Mouse (Mus musculus) neural tube, embryonic 11.5 days (tissue): ENCODE measurements around the gene Fam25c. TPM values are rescaled to one million over a fixed set of nuclear protein-coding genes. Genes with fewer than 3 reads are reported as not detected.
A peak's percentile ranks its signal among the peaks of the same experiment; 100 is the strongest.

ENCODE experiments used
- ATAC-seq: fragments of 200-750 bp; cut with Nextera tagmentation; 2 replicates; pipeline ENCODE4 v1.8.0; 2017; ENCODE audit warnings: moderate number of reproducible peaks, mild to moderate bottlenecking, moderate TSS enrichment, moderate library complexity; ENCODE audit not compliant: insufficient read depth, low FRiP score, low TSS enrichment
- DNase-seq: peaks from one replicate; pipeline ENCODE4 v3.0.0-alpha.2; 2015; ENCODE audit warnings: low spot score
- H3K27ac ChIP-seq: fragments of 300-500 bp; sonication (generic); 2 replicates; pipeline ENCODE4 v1.5.1; 2014; ENCODE audit warnings: low read depth, mild to moderate bottlenecking, low read length
- H3K27me3 ChIP-seq: fragments of 300-500 bp; sonication (generic); 2 replicates; pipeline ENCODE4 v1.6.1; 2014; ENCODE audit warnings: mild to moderate bottlenecking, low read length, mixed read lengths; ENCODE audit not compliant: control insufficient read depth, insufficient read depth
- H3K36me3 ChIP-seq: fragments of 300-500 bp; sonication (generic); 2 replicates; pipeline ENCODE4 v1.6.1; 2014; ENCODE audit warnings: mild to moderate bottlenecking, low read length, moderate library complexity, mixed read lengths; ENCODE audit not compliant: control insufficient read depth, insufficient read depth
- H3K4me1 ChIP-seq: fragments of 300-500 bp; sonication (generic); 2 replicates; pipeline ENCODE4 v1.6.1; 2014; ENCODE audit warnings: low read length, mixed read lengths; ENCODE audit not compliant: control insufficient read depth, insufficient read depth
- H3K4me2 ChIP-seq: fragments of 300-500 bp; sonication (generic); 2 replicates; pipeline ENCODE4 v1.6.1; 2014; ENCODE audit warnings: low read depth, mild to moderate bottlenecking, moderate library complexity
- H3K4me3 ChIP-seq: fragments of 300-500 bp; sonication (generic); 2 replicates; pipeline ENCODE4 v1.5.1; 2014; ENCODE audit warnings: low read depth, low read length
- H3K9ac ChIP-seq: fragments of 300-500 bp; sonication (generic); 2 replicates; pipeline ENCODE4 v1.6.1; 2014; ENCODE audit warnings: mild to moderate bottlenecking, low read length
- H3K9me3 ChIP-seq: fragments of 300-500 bp; sonication (generic); 2 replicates; pipeline ENCODE4 v1.6.1; 2016; ENCODE audit warnings: low read length; ENCODE audit not compliant: control insufficient read depth
- WGBS: fragments of 180-500 bp; shearing (Covaris S2); extraction: QIAGEN DNeasy Blood & Tissue Kit; methylation state at CpG from one replicate; pipeline ENCODE4 v1.1.7; 2014; 5-methylcytosine and 5-hydroxymethylcytosine counted together
- polyA plus RNA-seq: library from polyadenylated mRNA; unstranded; fragments of >200 nt; fragmentation: Nextera tagmentation; extraction: Ambion mirVana; gene quantifications from 2 replicates; pipeline ENCODE4 v1.2.1, GENCODE M21; 2014

Fam25c gene
- not detected in 2 replicates for polyA plus RNA-seq

DNA sequence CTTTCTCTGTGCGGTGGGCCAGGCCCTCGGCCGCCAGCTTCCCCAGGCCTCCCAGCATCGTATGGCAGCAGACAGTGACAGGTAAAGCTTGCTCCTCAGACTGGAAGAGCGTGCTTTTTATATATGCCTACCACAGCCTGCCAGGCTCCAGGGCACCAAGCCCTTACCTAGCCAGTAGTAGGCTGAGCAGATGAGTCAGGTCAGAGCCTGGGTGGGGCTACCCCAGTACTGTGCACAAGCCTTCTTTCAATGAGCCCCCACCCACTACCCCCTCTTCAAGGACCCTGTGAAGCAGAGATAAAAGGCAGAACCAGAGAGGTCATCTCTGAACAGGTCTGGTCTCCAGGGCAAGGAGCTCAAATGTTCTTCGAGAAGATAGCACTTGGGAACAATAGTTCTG, at the start of gene Fam25c:
TSS of gene Fam25c (minus strand) at position 133 of the 400 bp plus-strand sequence.
- DNase-seq (no peak), ATAC-seq (no peak)
- Histone ChIP-seq H3K9ac (no peak within 1 kb of the TSS), H3K4me3 (no peak within 1 kb of the TSS), H3K27me3 (no peaks in the 10 kb centered on the region), H3K27ac (no peak within 1 kb of the TSS), H3K4me1 (no peaks in the 10 kb centered on the region), H3K36me3 (no peaks in the 10 kb centered on the region), H3K4me2 (no peak within 1 kb of the TSS), H3K9me3 (no peaks in the 10 kb centered on the region)
- 81% methylated on average over 6 of the region's 6 CpGs for WGBS

DNA sequence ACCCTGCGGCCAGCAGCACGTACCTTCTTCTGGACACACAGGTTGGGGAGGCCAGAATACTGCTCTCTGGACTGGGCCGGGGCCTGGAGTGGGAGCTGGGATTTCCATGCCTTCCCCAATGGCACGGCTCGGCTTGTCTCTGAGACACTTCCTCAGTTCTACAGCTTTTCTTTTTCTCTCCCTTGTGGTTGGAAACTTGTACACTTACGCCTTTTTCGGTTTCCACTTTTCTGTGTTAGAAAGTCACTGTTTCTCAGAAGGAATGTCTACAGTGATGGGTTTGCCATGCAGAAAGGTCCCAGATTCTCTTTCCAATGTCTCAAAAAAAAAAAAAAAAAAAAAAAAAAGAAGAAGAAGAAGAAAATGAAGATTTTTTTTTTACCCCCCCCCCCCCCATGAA, 48.2 kb upstream of the Fam25c start:
- H3K36me3 ChIP-seq, result peaks cover 4% of the 10 kb centered on the region
- H3K27ac ChIP-seq, result no peak overlapping the region

DNA sequence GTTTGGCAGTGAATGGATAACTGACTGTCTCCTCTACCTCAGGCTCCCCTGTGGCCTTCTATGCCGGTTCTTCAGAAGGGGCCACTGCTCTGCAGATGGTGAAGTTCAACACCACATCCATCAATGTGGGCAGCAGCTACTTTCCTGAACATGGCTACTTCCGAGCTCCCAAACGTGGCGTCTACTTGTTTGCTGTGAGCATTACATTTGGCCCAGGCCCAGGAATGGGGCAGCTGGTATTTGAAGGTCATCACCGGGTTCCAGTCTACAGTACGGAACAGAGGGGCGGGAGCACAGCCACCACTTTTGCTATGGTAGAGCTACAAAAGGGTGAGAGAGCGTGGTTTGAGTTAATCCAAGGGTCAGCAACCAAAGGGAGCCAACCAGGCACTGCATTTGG, 47.6 kb upstream of the Fam25c start:
- no peak overlapping the region for H3K4me2 ChIP-seq

More for the DNA sequence above, 48.2 kb upstream of the Fam25c start:
- ATAC-seq, result no peak
- H3K4me3 ChIP-seq, result no peak overlapping the region
- no peak overlapping the region for H3K9ac ChIP-seq
- no peaks in the 10 kb centered on the region for H3K9me3 ChIP-seq
- H3K4me2 ChIP-seq, result no peak overlapping the region
- H3K27me3 ChIP-seq, result no peaks in the 10 kb centered on the region
- WGBS, result 97% methylated on average over 7 of the region's 7 CpGs
- no peaks in the 10 kb centered on the region for H3K4me1 ChIP-seq
- no peak for DNase-seq

DNA sequence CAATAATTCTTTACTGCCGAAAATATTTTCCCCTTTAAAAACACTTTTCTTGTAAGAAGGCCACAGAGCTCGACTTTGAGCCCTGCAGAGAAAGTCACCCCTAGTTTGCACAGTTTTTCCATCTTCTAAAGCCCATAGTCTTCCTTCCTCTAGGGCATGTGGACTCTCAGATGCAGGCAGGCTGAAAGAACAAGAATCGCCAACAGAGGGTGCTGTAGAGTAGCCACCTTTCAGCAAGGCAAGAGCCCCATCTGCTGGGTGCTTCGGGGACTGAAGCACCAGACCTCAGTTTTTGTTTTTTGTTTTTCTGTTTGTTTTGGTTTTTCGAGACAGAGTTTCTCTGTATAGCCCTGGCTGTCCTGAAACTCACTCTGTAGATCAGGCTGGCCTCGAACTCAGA, 45.9 kb upstream of the Fam25c start:
- 51% methylated on average over 6 of the region's 6 CpGs for WGBS
- peak; percentile 70 for DNase-seq
- Histone ChIP-seq H3K27me3 (no peaks in the 10 kb centered on the region), H3K4me1 (no peaks in the 10 kb centered on the region), H3K36me3 (peaks cover 5% of the 10 kb centered on the region), H3K27ac (no peak overlapping the region), H3K9me3 (no peaks in the 10 kb centered on the region), H3K4me3 (no peak overlapping the region), H3K9ac (no peak overlapping the region), H3K4me2 (no peak overlapping the region)
- no peak for ATAC-seq

More for the DNA sequence above, 47.6 kb upstream of the Fam25c start:
- Histone ChIP-seq H3K9ac (no peak overlapping the region), H3K4me1 (no peaks in the 10 kb centered on the region), H3K9me3 (no peaks in the 10 kb centered on the region), H3K4me3 (no peak overlapping the region), H3K27ac (no peak overlapping the region), H3K36me3 (peaks cover 7% of the 10 kb centered on the region), H3K27me3 (no peaks in the 10 kb centered on the region)
- DNase-seq (no peak), ATAC-seq (no peak)
- 89% methylated on average over 8 of the region's 8 CpGs for WGBS

DNA sequence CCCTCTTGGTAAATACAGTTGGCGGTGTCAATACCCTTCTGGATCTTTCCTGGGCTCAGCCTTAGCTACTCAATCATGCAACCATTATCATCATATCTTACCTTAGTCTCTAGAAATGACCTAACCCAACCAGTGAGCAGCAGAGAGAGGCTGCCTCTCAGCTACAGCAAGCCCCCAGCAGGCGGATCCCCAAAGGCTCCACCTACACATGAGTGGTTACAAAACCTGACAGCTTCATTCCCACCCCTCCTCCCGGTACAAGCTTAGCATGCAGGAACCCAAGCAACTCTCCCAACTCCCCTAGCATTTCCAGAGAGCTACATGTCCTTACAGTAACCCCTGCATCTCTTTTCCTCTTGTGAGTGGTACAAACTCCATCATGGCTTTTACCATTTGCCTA, 44.8 kb upstream of the Fam25c start:
- no peak for ATAC-seq
- H3K9me3 ChIP-seq, result no peaks in the 10 kb centered on the region
- 96% methylated on average over 3 of the region's 3 CpGs for WGBS
- peaks cover 5% of the 10 kb centered on the region for H3K36me3 ChIP-seq
- H3K4me1 ChIP-seq, result no peaks in the 10 kb centered on the region
- DNase-seq, result no peak
- no peak overlapping the region for H3K27ac ChIP-seq
- no peaks in the 10 kb centered on the region for H3K27me3 ChIP-seq
- H3K4me2 ChIP-seq, result no peak overlapping the region
- no peak overlapping the region for H3K4me3 ChIP-seq
- H3K9ac ChIP-seq, result no peak overlapping the region

DNA sequence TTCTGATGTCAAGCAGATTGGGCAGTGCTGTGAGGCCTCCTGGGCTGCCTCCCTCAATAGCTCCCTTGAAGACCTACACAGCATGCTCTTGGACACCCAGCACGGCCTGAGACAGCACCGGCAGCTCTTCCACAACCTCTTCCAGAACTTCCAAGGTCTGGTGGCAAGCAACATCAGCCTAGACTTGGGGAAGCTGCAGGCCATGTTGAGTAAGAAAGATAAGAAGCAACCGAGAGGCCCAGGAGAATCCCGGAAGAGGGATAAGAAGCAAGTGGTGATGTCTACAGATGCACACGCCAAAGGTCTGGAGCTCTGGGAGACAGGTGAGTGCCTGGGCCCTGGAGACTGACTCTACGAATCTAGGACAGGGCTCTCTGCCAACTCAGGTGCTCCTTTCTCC, 44.1 kb upstream of the Fam25c start:
- no peak overlapping the region for H3K27ac ChIP-seq
- H3K27me3 ChIP-seq, result no peaks in the 10 kb centered on the region
- WGBS, result 98% methylated on average over 6 of the region's 6 CpGs
- H3K9ac ChIP-seq, result no peak overlapping the region
- H3K4me2 ChIP-seq, result no peak overlapping the region
- H3K36me3 ChIP-seq, result peaks cover 5% of the 10 kb centered on the region
- H3K4me1 ChIP-seq, result no peaks in the 10 kb centered on the region
- H3K9me3 ChIP-seq, result no peaks in the 10 kb centered on the region
- no peak for ATAC-seq
- DNase-seq, result no peak
- no peak overlapping the region for H3K4me3 ChIP-seq

DNA sequence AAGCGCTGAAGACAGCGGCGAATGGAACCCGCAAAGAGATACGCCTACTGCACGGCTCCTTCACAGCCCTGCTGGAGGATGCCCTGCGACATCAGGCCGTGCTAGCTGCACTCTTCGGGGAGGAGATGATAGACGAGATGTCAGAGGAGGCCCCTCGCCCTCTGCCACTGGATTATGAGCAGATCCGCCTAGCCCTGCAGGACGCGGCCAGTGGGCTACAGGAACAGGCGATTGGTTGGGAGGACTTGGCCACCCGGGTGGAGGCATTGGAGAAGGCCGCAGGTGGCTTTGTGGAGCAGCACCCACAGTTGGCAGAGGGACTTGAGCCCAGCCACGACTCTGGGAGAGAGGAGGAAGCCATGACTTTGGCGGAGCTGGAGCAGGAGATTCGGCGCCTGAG, 43.7 kb upstream of the Fam25c start:
- ATAC-seq (no peak), DNase-seq (no peak)
- Histone ChIP-seq H3K9ac (no peak overlapping the region), H3K4me3 (no peak overlapping the region), H3K4me2 (no peak overlapping the region), H3K4me1 (no peaks in the 10 kb centered on the region), H3K36me3 (peaks cover 5% of the 10 kb centered on the region), H3K27ac (no peak overlapping the region), H3K27me3 (no peaks in the 10 kb centered on the region), H3K9me3 (no peaks in the 10 kb centered on the region)
- 93% methylated on average over 21 of the region's 21 CpGs for WGBS

DNA sequence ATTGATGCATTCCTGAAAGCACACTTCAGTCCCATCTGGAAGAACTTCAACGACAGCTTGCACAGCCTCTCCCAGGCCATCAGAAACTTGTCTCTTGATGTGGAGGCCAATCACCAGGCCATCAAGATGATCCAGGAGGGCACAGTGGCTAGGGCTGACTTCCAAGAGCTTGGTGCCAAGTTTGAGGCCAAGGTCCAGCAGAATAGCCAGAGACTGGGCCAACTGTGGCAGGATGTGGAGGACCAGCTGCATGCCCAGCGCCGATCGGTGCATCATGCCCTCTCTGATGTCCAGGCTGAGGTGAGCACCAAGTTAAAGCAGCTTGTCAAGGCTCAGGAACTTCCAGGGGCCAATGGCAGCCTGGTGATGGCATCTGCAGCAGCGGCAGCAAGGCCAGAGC, 42.6 kb upstream of the Fam25c start:
- no peaks in the 10 kb centered on the region for H3K4me1 ChIP-seq
- peaks cover 5% of the 10 kb centered on the region for H3K36me3 ChIP-seq
- no peak overlapping the region for H3K9ac ChIP-seq
- no peak for DNase-seq
- H3K27ac ChIP-seq, result no peak overlapping the region
- no peak overlapping the region for H3K4me2 ChIP-seq
- H3K4me3 ChIP-seq, result no peak overlapping the region
- WGBS, result 95% methylated on average over 5 of the region's 5 CpGs
- H3K27me3 ChIP-seq, result no peaks in the 10 kb centered on the region
- ATAC-seq, result no peak
- H3K9me3 ChIP-seq, result no peaks in the 10 kb centered on the region

DNA sequence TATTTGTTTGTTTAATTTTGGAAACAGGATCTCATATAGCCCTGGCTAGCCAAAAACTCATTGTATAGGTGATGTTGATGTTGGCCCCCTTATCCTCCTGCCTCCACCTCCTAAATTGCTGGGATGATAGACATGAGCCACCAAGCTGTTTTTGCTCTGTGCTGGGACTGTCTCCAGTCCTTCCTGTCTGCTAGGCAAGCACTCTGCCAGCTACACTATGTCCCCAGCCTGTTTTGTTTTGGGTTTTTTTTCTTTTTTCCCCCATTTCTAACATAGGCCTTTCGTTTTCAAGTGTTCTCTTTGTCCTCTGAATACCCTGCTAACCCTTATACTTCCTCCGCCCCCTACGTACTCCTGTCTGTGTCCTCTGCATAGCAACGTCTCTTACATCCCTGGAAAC, 38.1 kb upstream of the Fam25c start:
- H3K9ac ChIP-seq, result no peak overlapping the region
- no peaks in the 10 kb centered on the region for H3K4me1 ChIP-seq
- no peaks in the 10 kb centered on the region for H3K27me3 ChIP-seq
- no peak overlapping the region for H3K4me2 ChIP-seq
- H3K27ac ChIP-seq, result no peak overlapping the region
- H3K36me3 ChIP-seq, result peaks cover 2% of the 10 kb centered on the region; the same call in 1 of the 2 replicates
- H3K4me3 ChIP-seq, result no peak overlapping the region
- WGBS, result 76% methylated on average over 4 of the region's 4 CpGs
- DNase-seq, result no peak
- no peak for ATAC-seq
- no peaks in the 10 kb centered on the region for H3K9me3 ChIP-seq
